Mouse (Mus musculus) effector memory CD4-positive, alpha-beta T cell, adult 5 months (primary cell): Measurements from ENCODE around the gene Gm8082. TPM values are rescaled to one million over a fixed set of nuclear protein-coding genes. Genes with fewer than 3 reads are reported as not detected.

Experiments
- polyA plus RNA-seq: library from polyadenylated mRNA; unstranded; fragments of 100-300 nt; shearing (Covaris generic); gene quantifications from one replicate; pipeline ENCODE4 v1.2.1, GENCODE M21; 2017

The Gm8082 gene
- not detected for polyA plus RNA-seq

GRCm38 (mm10) chr14:42993524-42993923 is at the start of gene Gm8082:
Gm8082 (minus strand) TSS chr14:42993624.

DNA sequence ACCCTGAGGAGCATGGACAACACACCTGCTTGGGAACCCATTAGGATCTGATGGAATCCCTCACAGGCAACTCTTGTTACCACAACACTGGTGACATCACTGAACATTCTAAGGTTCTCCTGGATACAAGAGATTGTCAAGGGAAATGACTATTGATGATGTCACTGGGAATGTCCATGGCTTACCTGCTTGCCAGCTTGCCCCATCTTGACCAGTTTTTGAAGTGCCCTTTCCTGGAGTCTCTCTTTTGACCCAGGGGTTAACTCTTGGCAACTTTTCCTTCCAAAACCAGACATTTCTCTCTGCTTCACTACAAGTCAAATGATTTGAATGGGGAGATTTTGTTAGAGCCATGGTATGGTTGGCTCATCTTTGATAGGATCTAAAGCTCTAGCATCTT is 22.1 kb upstream of the Gm8082 start, which contains the start of gene Gm10376:
Gene Gm10376 (minus strand): TSS at position 101 of the 400 bp plus-strand sequence.

Other genes with a start within 250 kb of the Gm8082 start
- not detected for gene Gm3015, start 224.8 kb downstream of the Gm8082 start, polyA plus RNA-seq
- gene Gm10377, start 195.6 kb downstream of the Gm8082 start, polyA plus RNA-seq: not detected
- gene Gm21977, start 140.1 kb downstream of the Gm8082 start, polyA plus RNA-seq: not detected
- gene Gm10376, start 22.0 kb upstream of the Gm8082 start, polyA plus RNA-seq: not detected
- gene Gm8094, start 83.0 kb upstream of the Gm8082 start, polyA plus RNA-seq: 0.55 TPM
- gene Gm8104, start 107.0 kb upstream of the Gm8082 start, polyA plus RNA-seq: not detected
- gene Gm7233, start 186.2 kb upstream of the Gm8082 start, polyA plus RNA-seq: not detected
- not detected for gene Gm8122, start 241.7 kb upstream of the Gm8082 start, polyA plus RNA-seq